Mouse (Mus musculus): ENCODE data around the gene Slc4a8. TPM values are rescaled to one million over a fixed set of nuclear protein-coding genes. Genes with fewer than 3 reads are reported as not detected.
"Not testable (repeated sequence)": the region's sequence is repeated elsewhere in the genome, so short reads cannot be mapped to it uniquely, and the experiment has no call there.

Gene Slc4a8
- polyA plus RNA-seq, 1 experiment from 2014 or later: 2.2 TPM

DNA sequence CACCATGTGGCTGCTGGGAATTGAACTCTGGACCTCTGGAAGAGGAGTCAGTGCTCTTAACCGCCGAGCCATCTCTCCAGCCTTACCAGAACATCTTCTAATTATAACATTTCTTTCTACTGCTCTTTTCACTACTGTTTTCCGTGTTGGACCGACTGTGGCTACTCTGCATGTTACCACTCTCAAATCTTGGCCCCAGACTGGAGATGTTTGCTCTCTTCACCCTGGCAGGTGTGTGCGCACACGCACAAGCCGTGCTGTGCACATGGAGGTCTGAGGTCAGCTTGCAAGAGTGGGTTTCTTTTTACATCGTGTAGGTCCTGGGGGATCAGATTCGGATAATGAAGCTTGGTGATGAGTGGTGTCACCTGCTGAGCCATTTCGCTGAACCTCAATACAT lies 2.3 kb upstream of the Slc4a8 start:
- no peak for TF ChIP-seq EP300 (optimal IDR thresholded peaks at IDR 0.05)
- no peak for TF ChIP-seq CTCF (IDR thresholded peaks at IDR 0.05; ENCODE audit: low read depth)
- H3K4me2 ChIP-seq (replicated peaks; ENCODE audit: low read depth): no peak overlapping the region
- no peak overlapping the region for H3K4me3 ChIP-seq (ENCODE audit: low read depth, low read length)
- H3K36me3 ChIP-seq (ENCODE audit: control insufficient read depth, insufficient read depth, low read length): no peaks in the 10 kb centered on the region
- no peaks in the 10 kb centered on the region for H3K9me3 ChIP-seq (ENCODE audit: control insufficient read depth, low read length)
- ATAC-seq (ENCODE audit: low FRiP score, low TSS enrichment) (no peak), DNase-seq (ENCODE audit: low spot score) (no peak)
- H3K9ac ChIP-seq (ENCODE audit: low read length): no peak overlapping the region
- H3K4me1 ChIP-seq (replicated peaks; ENCODE audit: control insufficient read depth, insufficient read depth): no peaks in the 10 kb centered on the region
- no peaks in the 10 kb centered on the region for H3K27me3 ChIP-seq (ENCODE audit: control insufficient read depth, insufficient read depth, low read length)
- no peak overlapping the region for H3K27ac ChIP-seq (replicated peaks)
- WGBS: 86% methylated on average over 10 of the region's 10 CpGs

DNA sequence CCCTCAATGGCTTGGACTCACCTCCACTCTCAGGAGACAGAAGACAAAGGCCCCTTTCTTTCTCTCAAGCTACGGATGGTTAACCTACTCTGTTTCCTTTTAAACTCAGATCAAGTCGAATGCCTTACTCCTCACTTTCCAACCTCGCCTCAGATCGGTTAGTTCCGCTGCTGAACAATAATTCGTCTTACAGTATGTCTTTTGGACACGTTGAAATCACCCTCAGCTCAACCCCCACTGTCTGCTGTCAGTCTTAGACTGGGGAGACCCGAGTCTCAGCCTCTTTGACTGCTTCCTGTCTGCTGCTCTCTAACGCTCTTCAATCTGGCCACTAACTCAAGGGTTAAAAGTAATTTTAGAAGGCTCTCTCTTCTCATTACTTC lies 520 bp upstream of the Slc4a8 start:
- no peaks in the 10 kb centered on the region for H3K9me3 ChIP-seq (ENCODE audit: control insufficient read depth, low read length)
- H3K4me3 ChIP-seq (ENCODE audit: low read depth, low read length): peak overlapping the region; percentile 52; the same call in 1 of the 2 replicates
- TF ChIP-seq CTCF (IDR thresholded peaks at IDR 0.05; ENCODE audit: low read depth) (no peak), EP300 (optimal IDR thresholded peaks at IDR 0.05) (no peak)
- H3K27me3 ChIP-seq (ENCODE audit: control insufficient read depth, insufficient read depth, low read length): no peaks in the 10 kb centered on the region
- H3K9ac ChIP-seq (ENCODE audit: low read length): no peak overlapping the region; the same call in 1 of the 2 replicates
- H3K36me3 ChIP-seq (ENCODE audit: control insufficient read depth, insufficient read depth, low read length): no peaks in the 10 kb centered on the region
- no peak for DNase-seq (ENCODE audit: low spot score)
- peak overlapping the region; percentile 86 for H3K4me2 ChIP-seq (replicated peaks; ENCODE audit: low read depth)
- H3K4me1 ChIP-seq (replicated peaks; ENCODE audit: control insufficient read depth, insufficient read depth): no peaks in the 10 kb centered on the region
- ATAC-seq (ENCODE audit: low FRiP score, low TSS enrichment): no peak
- H3K27ac ChIP-seq (replicated peaks): no peak overlapping the region
- 21% methylated on average over 9 of the region's 9 CpGs for WGBS

DNA sequence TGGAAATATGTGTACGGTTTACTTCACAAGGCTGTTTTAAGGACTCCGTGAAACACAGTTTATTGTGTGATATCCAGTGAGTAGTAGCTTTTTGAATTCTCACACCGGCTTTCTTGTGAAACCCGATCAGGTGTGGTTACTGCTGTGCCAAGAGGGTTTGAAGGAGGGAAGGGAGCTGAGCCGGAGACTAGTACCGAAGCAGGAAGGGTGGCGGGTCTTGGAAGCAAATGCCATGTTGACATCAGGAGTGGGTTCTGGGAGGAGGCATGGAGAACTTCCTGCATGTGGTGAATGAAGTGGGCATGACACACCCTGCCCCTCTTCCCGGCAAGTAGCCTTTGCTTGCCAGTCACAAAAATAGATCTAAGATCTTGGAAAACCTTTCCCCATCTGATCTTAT lies 1.1 kb downstream of the Slc4a8 start:
- Histone ChIP-seq H3K27me3 (ENCODE audit: control insufficient read depth, insufficient read depth, low read length) (no peaks in the 10 kb centered on the region), H3K4me2 (replicated peaks; ENCODE audit: low read depth) (peak overlapping the region; percentile 86; the same call in 1 of the 2 replicates), H3K9ac (ENCODE audit: low read length) (no peak overlapping the region), H3K36me3 (ENCODE audit: control insufficient read depth, insufficient read depth, low read length) (no peaks in the 10 kb centered on the region), H3K27ac (replicated peaks) (no peak overlapping the region), H3K4me3 (ENCODE audit: low read depth, low read length) (peak overlapping the region; percentile 52; the same call in 1 of the 2 replicates), H3K4me1 (replicated peaks; ENCODE audit: control insufficient read depth, insufficient read depth) (no peaks in the 10 kb centered on the region), H3K9me3 (ENCODE audit: control insufficient read depth, low read length) (no peaks in the 10 kb centered on the region)
- DNase-seq (ENCODE audit: low spot score) (no peak), ATAC-seq (ENCODE audit: low FRiP score, low TSS enrichment) (no peak)
- TF ChIP-seq EP300 (optimal IDR thresholded peaks at IDR 0.05) (no peak), CTCF (IDR thresholded peaks at IDR 0.05; ENCODE audit: low read depth) (no peak)
- WGBS: 47% methylated on average over 8 of the region's 8 CpGs

DNA sequence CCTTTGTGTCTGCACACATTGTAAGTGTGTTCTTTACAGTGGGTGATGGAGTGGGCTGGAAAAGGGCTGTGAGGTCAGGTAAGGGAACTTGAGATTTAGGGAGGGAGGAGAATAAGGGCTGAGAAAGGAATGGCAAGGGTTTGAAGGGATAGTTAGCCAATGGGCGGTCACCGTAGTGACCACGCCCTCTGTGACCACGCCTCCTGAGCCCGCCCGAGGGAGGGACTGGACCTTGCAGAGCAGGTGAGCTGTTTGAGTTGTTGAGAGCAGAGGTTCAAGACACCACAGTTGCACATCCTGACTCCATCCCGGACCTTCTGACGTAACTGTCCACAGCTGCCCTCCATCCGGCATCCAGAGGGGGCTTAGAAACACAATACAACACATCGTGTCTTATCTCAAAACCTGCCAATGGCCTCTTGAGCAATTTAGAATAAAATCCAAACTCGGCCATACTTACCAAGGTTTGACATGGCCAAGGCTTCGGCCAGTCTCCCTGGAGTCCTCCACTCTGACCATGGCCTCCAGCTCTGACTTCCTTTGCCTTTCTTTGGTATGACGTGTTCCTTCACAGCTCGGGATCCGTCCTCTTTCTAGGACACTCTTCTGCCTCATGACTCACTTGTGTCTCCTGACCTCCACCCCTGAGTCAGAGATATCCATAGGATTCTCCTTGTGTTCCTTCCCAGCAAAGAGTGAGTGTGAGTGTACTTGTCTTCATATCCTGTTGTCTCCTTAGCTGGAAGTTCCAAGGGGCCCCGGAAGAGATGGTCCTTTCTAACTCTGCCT lies 2.8 kb downstream of the Slc4a8 start:
- no peaks in the 10 kb centered on the region for H3K27me3 ChIP-seq (ENCODE audit: control insufficient read depth, insufficient read depth, low read length)
- no peak for TF ChIP-seq CTCF (IDR thresholded peaks at IDR 0.05; ENCODE audit: low read depth)
- no peak for TF ChIP-seq EP300 (optimal IDR thresholded peaks at IDR 0.05)
- H3K27ac ChIP-seq (replicated peaks): no peak overlapping the region
- no peaks in the 10 kb centered on the region for H3K9me3 ChIP-seq (ENCODE audit: control insufficient read depth, low read length)
- H3K36me3 ChIP-seq (ENCODE audit: control insufficient read depth, insufficient read depth, low read length): no peaks in the 10 kb centered on the region
- no peak overlapping the region for H3K4me2 ChIP-seq (replicated peaks; ENCODE audit: low read depth)
- no peaks in the 10 kb centered on the region for H3K4me1 ChIP-seq (replicated peaks; ENCODE audit: control insufficient read depth, insufficient read depth)
- DNase-seq (ENCODE audit: low spot score): no peak
- H3K9ac ChIP-seq (ENCODE audit: low read length): no peak overlapping the region
- ATAC-seq (ENCODE audit: low FRiP score, low TSS enrichment): no peak
- H3K4me3 ChIP-seq (ENCODE audit: low read depth, low read length): no peak overlapping the region
- 72% methylated on average over 16 of the region's 16 CpGs for whole genome bisulfite sequencing

DNA sequence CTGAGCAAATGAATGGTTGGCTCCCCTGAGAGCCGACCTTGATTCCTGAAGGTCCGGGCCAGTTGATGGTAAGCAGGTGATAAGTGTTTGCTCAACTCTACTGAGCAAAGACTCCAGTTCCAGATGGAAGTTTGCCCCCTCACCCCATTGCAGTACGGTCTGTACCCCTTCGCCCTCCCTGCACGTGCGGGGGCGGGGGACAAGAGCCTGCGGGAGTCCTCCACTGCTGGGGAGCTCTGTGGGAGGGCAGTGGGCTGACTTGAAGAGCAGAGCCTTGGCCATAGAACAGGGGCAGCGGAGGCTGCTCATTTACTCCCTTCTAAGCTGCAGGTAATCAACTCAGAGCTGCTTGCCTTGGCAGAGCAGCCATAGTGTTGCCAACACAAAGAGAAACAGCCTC lies 5.3 kb downstream of the Slc4a8 start:
- Histone ChIP-seq H3K4me3 (ENCODE audit: low read depth, low read length) (no peak overlapping the region), H3K36me3 (ENCODE audit: control insufficient read depth, insufficient read depth, low read length) (no peaks in the 10 kb centered on the region), H3K9me3 (ENCODE audit: control insufficient read depth, low read length) (no peaks in the 10 kb centered on the region), H3K9ac (ENCODE audit: low read length) (no peak overlapping the region), H3K4me1 (replicated peaks; ENCODE audit: control insufficient read depth, insufficient read depth) (no peaks in the 10 kb centered on the region), H3K4me2 (replicated peaks; ENCODE audit: low read depth) (no peak overlapping the region), H3K27me3 (ENCODE audit: control insufficient read depth, insufficient read depth, low read length) (no peaks in the 10 kb centered on the region), H3K27ac (replicated peaks) (no peak overlapping the region)
- ATAC-seq (ENCODE audit: low FRiP score, low TSS enrichment) (no peak), DNase-seq (ENCODE audit: low spot score) (no peak)
- TF ChIP-seq EP300 (optimal IDR thresholded peaks at IDR 0.05) (no peak), CTCF (IDR thresholded peaks at IDR 0.05; ENCODE audit: low read depth) (no peak)
- 72% methylated on average over 9 of the region's 9 CpGs for WGBS

DNA sequence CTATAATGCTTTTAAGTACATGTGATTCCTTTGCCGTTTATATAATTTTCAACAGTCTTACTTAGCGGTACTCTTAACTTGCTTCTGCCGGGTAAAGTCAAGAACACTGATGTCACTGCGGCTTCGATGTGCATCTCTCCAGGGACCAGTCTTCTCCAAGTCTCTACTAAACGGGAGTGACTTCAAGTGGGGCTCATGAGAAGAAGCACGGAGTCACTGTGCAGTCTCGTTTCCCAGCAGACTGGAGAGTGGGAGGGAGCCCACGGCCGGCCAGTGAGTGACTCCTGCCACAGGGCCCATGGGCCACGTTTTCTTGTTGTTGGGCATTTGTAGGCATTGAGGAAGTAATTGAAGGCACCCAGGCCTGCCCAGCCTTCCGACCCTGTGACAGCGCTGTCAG lies 6.3 kb downstream of the Slc4a8 start:
- Histone ChIP-seq H3K4me3 (ENCODE audit: low read depth, low read length) (no peak overlapping the region), H3K27ac (replicated peaks) (no peak overlapping the region), H3K27me3 (ENCODE audit: control insufficient read depth, insufficient read depth, low read length) (no peaks in the 10 kb centered on the region), H3K4me1 (replicated peaks; ENCODE audit: control insufficient read depth, insufficient read depth) (no peaks in the 10 kb centered on the region), H3K36me3 (ENCODE audit: control insufficient read depth, insufficient read depth, low read length) (no peaks in the 10 kb centered on the region), H3K4me2 (replicated peaks; ENCODE audit: low read depth) (no peak overlapping the region), H3K9ac (ENCODE audit: low read length) (no peak overlapping the region), H3K9me3 (ENCODE audit: control insufficient read depth, low read length) (no peaks in the 10 kb centered on the region)
- TF ChIP-seq EP300 (optimal IDR thresholded peaks at IDR 0.05) (no peak), CTCF (IDR thresholded peaks at IDR 0.05; ENCODE audit: low read depth) (no peak)
- DNase-seq (ENCODE audit: low spot score) (no peak), ATAC-seq (ENCODE audit: low FRiP score, low TSS enrichment) (no peak)
- WGBS: 86% methylated on average over 13 of the region's 13 CpGs

DNA sequence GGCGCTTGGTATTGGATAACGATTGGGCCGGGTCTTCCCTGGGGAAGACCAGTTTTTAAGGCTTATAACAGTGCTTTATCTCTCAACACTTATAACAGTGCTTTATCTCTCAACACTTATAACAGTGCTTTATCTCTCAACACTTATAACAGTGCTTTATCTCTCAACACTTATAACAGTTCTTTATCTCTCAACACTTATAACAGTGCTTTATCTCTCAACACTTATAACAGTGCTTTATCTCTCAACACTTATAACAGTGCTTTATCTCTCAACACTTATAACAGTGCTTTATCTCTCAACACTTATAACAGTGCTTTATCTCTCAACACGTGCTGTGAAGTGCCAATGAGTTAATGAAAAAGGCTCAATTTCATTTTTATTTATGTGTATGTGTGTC lies 7.5 kb downstream of the Slc4a8 start:
- not testable (repeated sequence) for ATAC-seq (ENCODE audit: low FRiP score, low TSS enrichment); H3K4me3 ChIP-seq (ENCODE audit: low read depth, low read length); H3K4me2 ChIP-seq (replicated peaks; ENCODE audit: low read depth); H3K9me3 ChIP-seq (ENCODE audit: control insufficient read depth, low read length); DNase-seq (ENCODE audit: low spot score); H3K36me3 ChIP-seq (ENCODE audit: control insufficient read depth, insufficient read depth, low read length); H3K27ac ChIP-seq (replicated peaks); H3K27me3 ChIP-seq (ENCODE audit: control insufficient read depth, insufficient read depth, low read length); H3K9ac ChIP-seq (ENCODE audit: low read length); H3K4me1 ChIP-seq (replicated peaks; ENCODE audit: control insufficient read depth, insufficient read depth)
- WGBS: 79% methylated on average over 4 of the region's 4 CpGs
